Comparison of ENCODE assay signal across 9 mouse cellular contexts in genomic region chr17:28882316-28882715, GRCm38 (mm10). TPM values are rescaled to one million over a fixed set of nuclear protein-coding genes. Genes with fewer than 3 reads are reported as not detected.
DNase-seq lines count a peak whose midpoint lies in the region; ATAC-seq lines count a peak whose summit lies in the region.
"Had no signal": no experiment of that assay in that cellular context is flagged by ENCODE, and none has a peak within 500 bp of the region (broad histone marks: within the 10 kb centered on the region; RNA-seq: fewer than 3 reads in every experiment).

No protein-coding gene starts in this region.

- no peak for ATAC-seq in kidney, embryonic 16.5 days (ENCODE audit: low FRiP score, low TSS enrichment)

- peaks cover 9% of the 10 kb centered on the region for H3K4me1 ChIP-seq in embryonic facial prominence, embryonic 10.5 days
- peaks cover 11% of the 10 kb centered on the region for H3K4me1 ChIP-seq in heart, embryonic 10.5 days
- H3K4me1 ChIP-seq in kidney, embryonic 16.5 days (ENCODE audit: insufficient read depth, low read length) = no peaks in the 10 kb centered on the region
- H3K4me1 ChIP-seq: embryonic facial prominence, embryonic 12.5 days had no signal

- no peaks in the 10 kb centered on the region for H3K36me3 ChIP-seq in embryonic facial prominence, embryonic 10.5 days (replicated peaks)
- no peaks in the 10 kb centered on the region for H3K36me3 ChIP-seq in heart, embryonic 10.5 days
- H3K36me3 ChIP-seq in kidney, embryonic 16.5 days (ENCODE audit: insufficient read depth, low read length) = no peaks in the 10 kb centered on the region
- H3K36me3 ChIP-seq: embryonic facial prominence, embryonic 12.5 days had no signal

- no peaks in the 10 kb centered on the region for H3K9me3 ChIP-seq in embryonic facial prominence, embryonic 10.5 days
- H3K9me3 ChIP-seq in heart, embryonic 10.5 days = no peaks in the 10 kb centered on the region
- no peaks in the 10 kb centered on the region for H3K9me3 ChIP-seq in kidney, embryonic 16.5 days (ENCODE audit: low read length)
- H3K9me3 ChIP-seq: embryonic facial prominence, embryonic 12.5 days had no signal

- H3K27me3 ChIP-seq in embryonic facial prominence, embryonic 10.5 days (replicated peaks; ENCODE audit: low read depth, poor library complexity, severe bottlenecking) = peaks cover 37% of the 10 kb centered on the region
- peaks cover 38% of the 10 kb centered on the region for H3K27me3 ChIP-seq in heart, embryonic 10.5 days (ENCODE audit: insufficient read depth, poor library complexity, severe bottlenecking)
- H3K27me3 ChIP-seq in kidney, embryonic 16.5 days (ENCODE audit: insufficient read depth, low read length) = no peaks in the 10 kb centered on the region

- no peak overlapping the region for H3K27ac ChIP-seq in embryonic facial prominence, embryonic 10.5 days (replicated peaks)
- H3K27ac ChIP-seq in heart, embryonic 10.5 days = no peak overlapping the region
- no peak overlapping the region for H3K27ac ChIP-seq in kidney, embryonic 16.5 days (ENCODE audit: low read length)
- H3K27ac ChIP-seq: embryonic facial prominence, embryonic 12.5 days had no signal

- H3K9ac ChIP-seq in kidney, embryonic 16.5 days (replicated peaks; ENCODE audit: low read length) = no peak overlapping the region
- H3K9ac ChIP-seq: embryonic facial prominence, embryonic 12.5 days had no signal

- peak overlapping the region; percentile 7 for H3K4me2 ChIP-seq in kidney, embryonic 16.5 days (replicated peaks; ENCODE audit: low read depth, low read length)
- H3K4me2 ChIP-seq: embryonic facial prominence, embryonic 12.5 days had no signal

- peak overlapping the region; percentile 21; the same call in 1 of the 2 replicates for H3K4me3 ChIP-seq in embryonic facial prominence, embryonic 10.5 days
- H3K4me3 ChIP-seq in heart, embryonic 10.5 days = peak overlapping the region; percentile 27; the same call in 1 of the 2 replicates
- no peak overlapping the region for H3K4me3 ChIP-seq in kidney, embryonic 16.5 days (ENCODE audit: low read length)
- H3K4me3 ChIP-seq: embryonic facial prominence, embryonic 12.5 days had no signal

- whole genome bisulfite sequencing in embryonic facial prominence, embryonic 10.5 days = 6% methylated on average over 12 of the region's 12 CpGs
- 5% methylated on average over 12 of the region's 12 CpGs for WGBS in heart, embryonic 10.5 days
- 2% methylated on average over 12 of the region's 12 CpGs for WGBS in kidney, embryonic 16.5 days

- peak; percentile 78 for DNase-seq in urinary bladder, postnatal 14 days (ENCODE audit: low spot score)
- DNase-seq in urinary bladder, postnatal 10 days (ENCODE audit: low spot score) = no peak
- peak; percentile 76 for DNase-seq in embryonic facial prominence, embryonic 10.5 days (ENCODE audit: low spot score)
- DNase-seq in heart, embryonic 10.5 days (ENCODE audit: low spot score) = no peak
- peak; percentile 65 for DNase-seq in lung, postnatal 14 days
- peak; percentile 80 for DNase-seq in retina, embryonic 14.5 days (ENCODE audit: low spot score)
- peak; percentile 68 for DNase-seq in urinary bladder, postnatal 25 days (ENCODE audit: low spot score)

RNA-seq across cellular contexts. Expression of gene Pnpla1, which starts 24.1 kb away (rescaled TPM):
- polyA plus RNA-seq in embryonic facial prominence, embryonic 10.5 days (2016; fragmentation: Nextera tagmentation; extraction: Ambion mirVana) = 0.09 TPM in 1 of 2 replicates, not detected in the other
- polyA plus RNA-seq in heart, embryonic 10.5 days (2016; fragmentation: Nextera tagmentation; extraction: Ambion mirVana) = not detected in 2 replicates
- 0.08 TPM in 1 of 2 replicates, not detected in the other for polyA plus RNA-seq in kidney, embryonic 16.5 days (2015; fragmentation: Nextera tagmentation; extraction: Ambion mirVana)

RNA-seq across cellular contexts. Expression of gene 4930539E08Rik, which starts 32.8 kb away (rescaled TPM):
- 0.10 and 0.17 TPM in 2 replicates for polyA plus RNA-seq in embryonic facial prominence, embryonic 10.5 days (2016; fragmentation: Nextera tagmentation; extraction: Ambion mirVana)
- polyA plus RNA-seq in heart, embryonic 10.5 days (2016; fragmentation: Nextera tagmentation; extraction: Ambion mirVana) = 0.13 and 0.25 TPM in 2 replicates
- polyA plus RNA-seq in kidney, embryonic 16.5 days (2015; fragmentation: Nextera tagmentation; extraction: Ambion mirVana) = 0.17 and 0.63 TPM in 2 replicates

Comparison
In these comparisons a context has a peak if more than half of its experiments do, and no peak if none do; other contexts are left out.
1. DNase-seq: peak in urinary bladder, postnatal 14 days (single experiment), embryonic facial prominence, embryonic 10.5 days (single experiment), lung, postnatal 14 days (single experiment), retina, embryonic 14.5 days (single experiment) and urinary bladder, postnatal 25 days (single experiment); none in urinary bladder, postnatal 10 days (single experiment) and heart, embryonic 10.5 days (single experiment).